ENCODE assay signal across 25 mouse cellular contexts in the genomic region with DNA sequence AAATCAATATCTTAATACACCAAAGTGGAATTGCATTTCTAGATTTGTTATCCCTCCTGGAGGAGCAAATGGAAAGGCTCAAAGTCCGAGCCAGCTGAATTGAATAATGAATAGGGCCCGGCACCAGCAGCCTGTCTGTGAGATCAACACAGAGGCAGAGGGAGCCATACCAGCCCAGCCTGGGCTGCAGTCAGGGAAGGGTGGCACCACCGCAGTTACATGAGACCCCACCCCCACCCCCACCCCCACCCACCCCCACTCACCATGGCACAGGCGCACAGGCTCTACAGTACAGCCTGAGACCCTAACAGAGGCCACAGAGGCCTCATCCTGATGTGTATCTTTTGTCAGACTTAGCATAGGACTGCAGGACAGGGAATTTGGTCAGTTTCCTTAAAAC. TPM values are rescaled to one million over a fixed set of nuclear protein-coding genes. Genes with fewer than 3 reads are reported as not detected.
"Had no signal": no experiment of that assay in that cellular context is flagged by ENCODE, and none has a peak within 500 bp of the region (broad histone marks: within the 10 kb centered on the region; RNA-seq: fewer than 3 reads in every experiment).

No protein-coding gene starts in this region.

- DNase-seq: kidney, adult 9 months; layer of hippocampus, adult 9-11 months; layer of hippocampus, postnatal 36 days; lung, adult 18-20 months; lung, postnatal 4 days; midbrain, embryonic 14.5 days; right cerebral cortex, adult 18-20 months; right cerebral cortex, postnatal 25 days; thymus, adult 2 months; thymus, postnatal 25 days had no signal

- H3K36me3 ChIP-seq: limb, embryonic 13.5 days; midbrain, embryonic 10.5 days; neural tube, embryonic 15.5 days had no signal

- H3K4me2 ChIP-seq: limb, embryonic 13.5 days; neural tube, embryonic 15.5 days had no signal

- ATAC-seq: lung, postnatal 0 days had no signal

- H3K27ac ChIP-seq: kidney, postnatal 0 days; limb, embryonic 13.5 days; liver, embryonic 14.5 days; midbrain, embryonic 10.5 days; neural tube, embryonic 15.5 days had no signal

- H3K9me3 ChIP-seq: limb, embryonic 13.5 days; midbrain, embryonic 10.5 days; neural tube, embryonic 15.5 days had no signal

- H3K27me3 ChIP-seq: neural tube, embryonic 15.5 days had no signal

- H3K9ac ChIP-seq: limb, embryonic 13.5 days; liver, embryonic 14.5 days; neural tube, embryonic 15.5 days had no signal

- H3K4me3 ChIP-seq: limb, embryonic 13.5 days; midbrain, embryonic 10.5 days; myocyte; neural tube, embryonic 15.5 days had no signal

RNA-seq across cellular contexts. Expression of a gene that starts 35.5 kb away (rescaled TPM):
- total RNA-seq: layer of hippocampus, adult 18-20 months; layer of hippocampus, postnatal 36 days; left cerebral cortex, adult 8-10 months; left cerebral cortex, postnatal 25 days; liver, adult 2 months; megakaryocyte, adult 5-6 weeks had no signal
- polyA plus RNA-seq: kidney, postnatal 0 days; liver, adult 2 months; liver, embryonic 14.5 days; lung, postnatal 0 days; midbrain, embryonic 10.5 days; midbrain, embryonic 14.5 days; myocyte; neural tube, embryonic 11.5 days; neural tube, embryonic 15.5 days; small intestine, adult 2 months; thymus, adult 2 months; urinary bladder, adult 2 months had no signal
